Mouse (Mus musculus): Measurements from ENCODE around the gene Gm9195.

The Gm9195 gene

GRCm38 (mm10) chr14:72447141-72448091 lies 44.2 kb downstream of the Gm9195 start:
- 71% methylated on average over 9 of the region's 9 CpGs for WGBS

GRCm38 (mm10) chr14:72442936-72443335 lies 48.7 kb downstream of the Gm9195 start:
- WGBS, result 90% methylated on average over 11 of the region's 11 CpGs

GRCm38 (mm10) chr14:72440929-72441328 lies 50.7 kb downstream of the Gm9195 start:
- 94% methylated on average over 7 of the region's 7 CpGs for WGBS

GRCm38 (mm10) chr14:72440436-72440835 lies 51.2 kb downstream of the Gm9195 start:
- 93% methylated on average over 6 of the region's 6 CpGs for WGBS

- WGBS, result 92% methylated on average over 1 of the region's 1 CpGs
These were observed 52.7 kb downstream of the Gm9195 start for GRCm38 (mm10) chr14:72438976-72439375.

GRCm38 (mm10) chr14:72389696-72390095 lies 101.9 kb downstream of the Gm9195 start:
- 63% methylated on average over 1 of the region's 1 CpGs for WGBS

GRCm38 (mm10) chr14:72389288-72389687 lies 102.3 kb downstream of the Gm9195 start:
- WGBS, result 83% methylated on average over 4 of the region's 4 CpGs

- 22% methylated on average over 2 of the region's 2 CpGs for WGBS
These were observed 114.4 kb downstream of the Gm9195 start for GRCm38 (mm10) chr14:72377224-72377623.
